Mouse (Mus musculus) right cerebral cortex, postnatal 4 days (tissue): Measurements from ENCODE around the gene Trim39.
"Not testable (repeated sequence)": the region's sequence is repeated elsewhere in the genome, so short reads cannot be mapped to it uniquely, and the experiment has no call there.

ENCODE experiments used
- DNase-seq: peaks from one replicate; pipeline ENCODE4 v3.0.0-alpha.2; 2022

The Trim39 gene

GRCm38 (mm10) chr17:36245741-36246140, 26.3 kb downstream of the Trim39 start:
- no peak for DNase-seq

- DNase-seq: no peak
Observed at GRCm38 (mm10) chr17:36244031-36244430, 28.0 kb downstream of the Trim39 start.

GRCm38 (mm10) chr17:36240637-36241213, 31.3 kb downstream of the Trim39 start:
- no peak for DNase-seq

- DNase-seq: no peak
Observed at GRCm38 (mm10) chr17:36237321-36237921, 34.6 kb downstream of the Trim39 start.

GRCm38 (mm10) chr17:36235300-36235699, 36.7 kb downstream of the Trim39 start:
- not testable (repeated sequence) for DNase-seq

GRCm38 (mm10) chr17:36233572-36233971, 38.5 kb downstream of the Trim39 start:
- DNase-seq: no peak

- peak; percentile 82 for DNase-seq
Observed at GRCm38 (mm10) chr17:36231318-36231717, 40.7 kb downstream of the Trim39 start.

GRCm38 (mm10) chr17:36229046-36229445, 43.0 kb downstream of the Trim39 start:
- no peak for DNase-seq

GRCm38 (mm10) chr17:36226921-36227320, 45.1 kb downstream of the Trim39 start:
- DNase-seq: no peak

GRCm38 (mm10) chr17:36225231-36225824, 46.7 kb downstream of the Trim39 start:
- no peak for DNase-seq

GRCm38 (mm10) chr17:36224451-36224850, 47.6 kb downstream of the Trim39 start:
- no peak for DNase-seq

- DNase-seq: no peak
Observed at GRCm38 (mm10) chr17:36218594-36219155, 53.4 kb downstream of the Trim39 start.

- DNase-seq: no peak
Observed at GRCm38 (mm10) chr17:36215586-36215985, 56.5 kb downstream of the Trim39 start.
